Mouse (Mus musculus) heart, postnatal 0 days (tissue): ENCODE measurements around the gene Podn.

Experiments used
- CTCF ChIP-seq: IDR thresholded peaks from 2 replicates; pipeline ENCODE4 v1.5.1; 2016; ENCODE audit warnings: antibody characterized with exemption, control low read depth, low read depth
- EP300 ChIP-seq: IDR thresholded peaks from 2 replicates; pipeline ENCODE4 v1.6.1; 2016; ENCODE audit warnings: antibody characterized with exemption, low read depth

GRCm38 (mm10) chr4:108083032-108083735 is 13.1 kb downstream of the Podn start:
- no peak for TF ChIP-seq EP300
- no peak for TF ChIP-seq CTCF
